Mouse (Mus musculus): Measurements from ENCODE around the gene Banf2. TPM values are rescaled to one million over a fixed set of nuclear protein-coding genes. Genes with fewer than 3 reads are reported as not detected.

Banf2 gene
- polyA plus RNA-seq, 1 experiment = not detected

DNA sequence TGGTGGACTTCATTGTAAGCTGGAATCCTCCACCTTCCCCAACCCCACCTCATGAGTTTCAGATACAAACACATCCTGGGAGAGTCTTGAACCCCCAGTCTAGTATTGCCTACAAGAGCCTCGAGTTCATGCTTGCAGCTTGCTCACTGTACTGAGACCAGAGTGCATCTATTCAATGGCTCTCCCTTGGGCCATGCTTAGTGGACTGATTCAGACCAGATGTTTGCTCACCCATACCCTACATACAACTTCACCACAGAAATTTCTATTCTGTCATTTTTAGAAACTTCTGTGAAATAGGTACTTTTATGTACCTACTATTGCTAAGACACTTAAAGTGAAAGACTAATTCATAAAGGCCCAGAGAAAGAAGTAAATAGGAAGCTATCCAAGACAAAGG lies 39.9 kb upstream of the Banf2 start:
- peaks cover 5% of the 10 kb centered on the region for H3K36me3 ChIP-seq (ENCODE audit: control insufficient read depth, insufficient read depth, low read length, poor library complexity, severe bottlenecking)
- H3K4me1 ChIP-seq (ENCODE audit: control insufficient read depth, insufficient read depth, low read length) = peaks cover 1% of the 10 kb centered on the region
- no peak for TF ChIP-seq CTCF (IDR thresholded peaks at IDR 0.05; ENCODE audit: low read depth, low read length)
- TF ChIP-seq EP300 (IDR thresholded peaks at IDR 0.05; ENCODE audit: insufficient read depth, low read depth, low read length) = no peak
- TF ChIP-seq POLR2A (IDR thresholded peaks at IDR 0.05; ENCODE audit: insufficient read depth, low read length) = no peak
- H3K9me3 ChIP-seq (replicated peaks; ENCODE audit: control insufficient read depth, insufficient read depth, low read length, poor library complexity, severe bottlenecking) = no peaks in the 10 kb centered on the region
- H3K27ac ChIP-seq (ENCODE audit: insufficient read depth, low read length) = no peak overlapping the region
- H3K27me3 ChIP-seq (ENCODE audit: control insufficient read depth, insufficient read depth, low read length, poor library complexity, severe bottlenecking) = no peaks in the 10 kb centered on the region
- no peak overlapping the region for H3K4me3 ChIP-seq (ENCODE audit: low read depth, low read length)
- H3K9ac ChIP-seq (ENCODE audit: low read depth, poor library complexity, severe bottlenecking) = no peak overlapping the region

DNA sequence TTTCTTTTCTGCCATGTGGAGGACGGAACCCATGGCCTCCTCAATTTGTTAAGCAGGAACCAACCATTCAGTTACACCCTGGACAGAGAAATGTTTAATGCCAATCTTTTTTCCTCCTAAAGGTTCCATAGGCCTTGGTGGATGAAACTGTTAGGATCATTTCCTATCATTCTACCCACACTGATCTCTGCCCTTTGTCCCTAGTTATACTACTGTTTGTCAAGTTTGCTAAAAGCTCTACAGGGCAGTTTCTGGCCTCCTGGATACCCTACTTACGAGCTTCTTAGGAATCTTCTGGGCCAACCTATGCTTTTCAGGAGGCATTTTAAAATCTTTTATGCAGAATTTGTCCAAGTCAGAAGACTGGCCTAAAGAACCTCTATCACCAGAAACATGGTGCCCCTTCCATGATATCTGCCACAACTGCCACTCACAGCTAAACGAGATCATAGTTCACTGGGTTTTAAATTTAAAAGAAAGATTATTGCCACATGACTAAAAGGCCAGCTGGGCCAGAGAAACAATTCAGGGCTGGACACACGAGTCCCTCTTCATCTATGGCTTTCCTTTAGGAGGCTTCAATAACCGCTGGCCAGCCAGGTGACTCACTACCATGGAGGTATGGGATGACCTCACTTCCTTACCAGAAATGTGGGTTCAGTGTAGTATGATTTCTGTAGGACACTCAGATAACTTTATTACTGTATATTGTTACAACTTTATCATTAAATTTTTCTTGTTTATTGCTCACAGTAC lies 30.5 kb upstream of the Banf2 start:
- H3K36me3 ChIP-seq (ENCODE audit: control insufficient read depth, insufficient read depth, low read length, poor library complexity, severe bottlenecking) = peaks cover 23% of the 10 kb centered on the region
- TF ChIP-seq CTCF (IDR thresholded peaks at IDR 0.05; ENCODE audit: low read depth, low read length) (no peak), EP300 (IDR thresholded peaks at IDR 0.05; ENCODE audit: insufficient read depth, low read depth, low read length) (no peak), POLR2A (IDR thresholded peaks at IDR 0.05; ENCODE audit: insufficient read depth, low read length) (no peak)
- no peaks in the 10 kb centered on the region for H3K27me3 ChIP-seq (ENCODE audit: control insufficient read depth, insufficient read depth, low read length, poor library complexity, severe bottlenecking)
- no peak overlapping the region for H3K4me3 ChIP-seq (ENCODE audit: low read depth, low read length)
- peaks cover 2% of the 10 kb centered on the region for H3K4me1 ChIP-seq (ENCODE audit: control insufficient read depth, insufficient read depth, low read length)
- H3K9me3 ChIP-seq (replicated peaks; ENCODE audit: control insufficient read depth, insufficient read depth, low read length, poor library complexity, severe bottlenecking) = no peaks in the 10 kb centered on the region
- H3K27ac ChIP-seq (ENCODE audit: insufficient read depth, low read length) = no peak overlapping the region
- H3K9ac ChIP-seq (ENCODE audit: low read depth, poor library complexity, severe bottlenecking) = no peak overlapping the region

DNA sequence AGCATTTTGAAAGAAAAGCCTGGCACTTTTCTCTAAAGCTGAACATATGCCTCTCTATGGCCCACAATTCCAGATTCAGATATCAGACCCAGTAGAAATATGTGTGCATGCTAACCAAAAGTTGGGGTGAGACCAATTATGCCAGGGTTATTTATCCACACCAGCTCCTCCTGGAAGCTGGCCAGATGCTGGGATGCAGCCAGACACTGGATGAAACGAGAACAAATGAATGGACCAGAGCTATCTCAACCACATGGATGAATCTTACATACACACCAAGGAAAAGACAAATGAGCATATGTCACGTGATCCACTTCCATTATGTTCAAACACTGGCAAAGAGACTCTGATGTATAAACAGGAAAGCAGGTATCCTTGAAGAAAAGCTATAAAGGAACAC lies 29.3 kb upstream of the Banf2 start:
- Histone ChIP-seq H3K27me3 (ENCODE audit: control insufficient read depth, insufficient read depth, low read length, poor library complexity, severe bottlenecking) (no peaks in the 10 kb centered on the region), H3K36me3 (ENCODE audit: control insufficient read depth, insufficient read depth, low read length, poor library complexity, severe bottlenecking) (peaks cover 28% of the 10 kb centered on the region), H3K9me3 (replicated peaks; ENCODE audit: control insufficient read depth, insufficient read depth, low read length, poor library complexity, severe bottlenecking) (no peaks in the 10 kb centered on the region), H3K9ac (ENCODE audit: low read depth, poor library complexity, severe bottlenecking) (no peak overlapping the region), H3K27ac (ENCODE audit: insufficient read depth, low read length) (no peak overlapping the region), H3K4me3 (ENCODE audit: low read depth, low read length) (no peak overlapping the region), H3K4me1 (ENCODE audit: control insufficient read depth, insufficient read depth, low read length) (peaks cover 3% of the 10 kb centered on the region)
- TF ChIP-seq EP300 (IDR thresholded peaks at IDR 0.05; ENCODE audit: insufficient read depth, low read depth, low read length) = no peak
- no peak for TF ChIP-seq CTCF (IDR thresholded peaks at IDR 0.05; ENCODE audit: low read depth, low read length)
- no peak for TF ChIP-seq POLR2A (IDR thresholded peaks at IDR 0.05; ENCODE audit: insufficient read depth, low read length)

DNA sequence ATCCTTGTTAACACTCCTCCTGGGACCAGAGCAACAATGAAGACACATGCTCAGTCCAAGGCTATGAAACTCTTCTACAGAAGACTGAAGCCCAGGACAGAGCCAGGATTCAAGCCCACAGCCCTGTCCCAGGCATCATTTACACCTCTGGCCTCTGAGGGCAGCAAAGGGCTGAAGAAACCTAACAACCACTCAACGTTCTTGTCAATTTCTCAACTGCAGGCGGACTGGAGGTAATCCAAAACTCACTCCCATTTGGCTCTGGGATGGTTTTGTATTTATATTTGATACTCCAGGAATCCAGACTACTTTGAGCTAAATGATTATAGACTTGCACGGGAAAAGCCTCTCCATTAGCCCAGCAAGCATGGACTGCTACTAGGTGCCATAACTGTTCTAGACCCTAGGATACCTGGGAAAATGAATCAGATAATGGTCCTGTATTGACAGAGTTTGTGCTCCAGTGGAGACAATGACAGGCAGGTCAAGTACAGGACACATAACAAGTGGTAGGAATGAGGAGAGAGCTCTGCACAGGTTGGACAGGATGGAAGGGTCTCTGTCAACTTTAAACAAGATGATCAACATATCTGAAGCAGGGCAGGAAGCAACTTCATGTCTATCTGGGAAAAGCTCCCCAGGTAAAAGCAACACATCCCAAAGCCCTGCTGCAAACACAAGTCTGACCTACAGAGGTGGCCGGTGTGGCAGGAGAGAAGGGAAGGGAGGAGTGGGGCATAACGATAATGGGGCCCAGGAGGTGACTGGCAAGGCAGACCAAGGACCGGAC lies 27.5 kb upstream of the Banf2 start:
- no peaks in the 10 kb centered on the region for H3K27me3 ChIP-seq (ENCODE audit: control insufficient read depth, insufficient read depth, low read length, poor library complexity, severe bottlenecking)
- no peak overlapping the region for H3K4me3 ChIP-seq (ENCODE audit: low read depth, low read length)
- TF ChIP-seq POLR2A (IDR thresholded peaks at IDR 0.05; ENCODE audit: insufficient read depth, low read length) = no peak
- TF ChIP-seq CTCF (IDR thresholded peaks at IDR 0.05; ENCODE audit: low read depth, low read length) = no peak
- no peak overlapping the region for H3K27ac ChIP-seq (ENCODE audit: insufficient read depth, low read length)
- H3K36me3 ChIP-seq (ENCODE audit: control insufficient read depth, insufficient read depth, low read length, poor library complexity, severe bottlenecking) = peaks cover 28% of the 10 kb centered on the region
- H3K9me3 ChIP-seq (replicated peaks; ENCODE audit: control insufficient read depth, insufficient read depth, low read length, poor library complexity, severe bottlenecking) = no peaks in the 10 kb centered on the region
- no peak overlapping the region for H3K9ac ChIP-seq (ENCODE audit: low read depth, poor library complexity, severe bottlenecking)
- H3K4me1 ChIP-seq (ENCODE audit: control insufficient read depth, insufficient read depth, low read length) = peaks cover 6% of the 10 kb centered on the region

DNA sequence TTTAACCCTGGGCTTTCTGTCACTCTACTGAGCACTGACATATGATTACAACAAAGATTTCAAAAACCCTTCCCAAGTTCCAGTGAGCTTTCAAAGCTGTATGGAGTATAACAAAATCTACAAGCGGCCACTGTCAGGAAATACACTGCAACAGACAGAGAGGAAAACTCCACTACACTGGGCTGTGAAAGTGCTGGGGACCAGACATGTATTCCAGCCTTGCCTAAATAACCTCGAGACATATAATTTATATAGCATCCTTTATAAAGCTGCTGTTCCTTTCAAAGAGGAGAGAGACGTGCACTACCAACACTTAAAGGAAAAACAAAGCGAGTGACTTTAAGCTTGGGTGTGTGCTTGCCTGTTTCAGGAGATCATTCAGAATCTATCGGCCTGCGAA lies 26.2 kb upstream of the Banf2 start:
- Histone ChIP-seq H3K9me3 (replicated peaks; ENCODE audit: control insufficient read depth, insufficient read depth, low read length, poor library complexity, severe bottlenecking) (no peaks in the 10 kb centered on the region), H3K27ac (ENCODE audit: insufficient read depth, low read length) (no peak overlapping the region), H3K9ac (ENCODE audit: low read depth, poor library complexity, severe bottlenecking) (no peak overlapping the region), H3K4me3 (ENCODE audit: low read depth, low read length) (no peak overlapping the region), H3K36me3 (ENCODE audit: control insufficient read depth, insufficient read depth, low read length, poor library complexity, severe bottlenecking) (peaks cover 28% of the 10 kb centered on the region), H3K4me1 (ENCODE audit: control insufficient read depth, insufficient read depth, low read length) (peaks cover 6% of the 10 kb centered on the region), H3K27me3 (ENCODE audit: control insufficient read depth, insufficient read depth, low read length, poor library complexity, severe bottlenecking) (no peaks in the 10 kb centered on the region)
- TF ChIP-seq POLR2A (IDR thresholded peaks at IDR 0.05; ENCODE audit: insufficient read depth, low read length) = no peak
- TF ChIP-seq CTCF (IDR thresholded peaks at IDR 0.05; ENCODE audit: low read depth, low read length) = no peak
- TF ChIP-seq EP300 (IDR thresholded peaks at IDR 0.05; ENCODE audit: insufficient read depth, low read depth, low read length) = no peak

DNA sequence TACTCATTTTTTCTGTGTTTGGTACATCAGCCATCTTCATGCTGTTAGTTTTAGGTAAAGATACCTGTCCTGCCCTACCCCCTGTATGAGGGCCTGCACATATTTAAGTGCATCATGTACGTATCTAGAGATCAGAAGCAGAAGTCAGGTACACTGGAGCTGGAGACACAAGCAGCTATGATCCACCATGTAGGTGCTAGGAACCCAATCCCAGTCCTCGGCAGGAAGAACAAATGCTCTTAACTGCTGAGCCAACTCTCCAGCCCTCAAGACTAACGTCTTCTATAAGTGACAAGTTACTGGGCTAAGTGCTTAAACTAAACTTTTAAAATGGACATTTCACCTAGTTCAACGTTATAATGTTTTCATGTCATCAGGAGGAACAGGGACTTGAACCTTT lies 25.6 kb upstream of the Banf2 start:
- no peaks in the 10 kb centered on the region for H3K9me3 ChIP-seq (replicated peaks; ENCODE audit: control insufficient read depth, insufficient read depth, low read length, poor library complexity, severe bottlenecking)
- peaks cover 6% of the 10 kb centered on the region for H3K4me1 ChIP-seq (ENCODE audit: control insufficient read depth, insufficient read depth, low read length)
- TF ChIP-seq EP300 (IDR thresholded peaks at IDR 0.05; ENCODE audit: insufficient read depth, low read depth, low read length) (no peak), CTCF (IDR thresholded peaks at IDR 0.05; ENCODE audit: low read depth, low read length) (no peak), POLR2A (IDR thresholded peaks at IDR 0.05; ENCODE audit: insufficient read depth, low read length) (no peak)
- peaks cover 25% of the 10 kb centered on the region for H3K36me3 ChIP-seq (ENCODE audit: control insufficient read depth, insufficient read depth, low read length, poor library complexity, severe bottlenecking)
- H3K9ac ChIP-seq (ENCODE audit: low read depth, poor library complexity, severe bottlenecking) = no peak overlapping the region
- H3K27ac ChIP-seq (ENCODE audit: insufficient read depth, low read length) = no peak overlapping the region
- H3K4me3 ChIP-seq (ENCODE audit: low read depth, low read length) = no peak overlapping the region
- no peaks in the 10 kb centered on the region for H3K27me3 ChIP-seq (ENCODE audit: control insufficient read depth, insufficient read depth, low read length, poor library complexity, severe bottlenecking)

Data from ES-Bruce4 (cell line).